Mouse (Mus musculus) hindbrain, embryonic 13.5 days (tissue): Measurements from ENCODE around the gene Smo. TPM values are rescaled to one million over a fixed set of nuclear protein-coding genes. Genes with fewer than 3 reads are reported as not detected.

Experiments
- ATAC-seq: fragments of 200-750 bp; cut with Nextera tagmentation; 2 replicates; pipeline ENCODE4 v1.8.0; 2017; ENCODE audit warnings: moderate TSS enrichment; ENCODE audit not compliant: low FRiP score
- H3K27ac ChIP-seq: fragments of 300-500 bp; sonication (generic); 2 replicates; pipeline ENCODE4 v1.5.1; 2015; ENCODE audit warnings: inconsistent platforms, mild to moderate bottlenecking, moderate library complexity
- H3K27me3 ChIP-seq: fragments of 300-500 bp; sonication (generic); 2 replicates; pipeline ENCODE4 v1.6.1; 2015; ENCODE audit warnings: mild to moderate bottlenecking, inconsistent platforms
- H3K36me3 ChIP-seq: fragments of 300-500 bp; sonication (generic); 2 replicates; pipeline ENCODE4 v1.6.1; 2015; ENCODE audit warnings: mild to moderate bottlenecking, inconsistent platforms
- H3K4me1 ChIP-seq: fragments of 300-500 bp; sonication (generic); replicated peaks from 2 replicates; pipeline ENCODE4 v1.6.1; 2015; ENCODE audit warnings: inconsistent platforms
- H3K4me2 ChIP-seq: fragments of 300-500 bp; sonication (generic); 2 replicates; pipeline ENCODE4 v1.6.1; 2015; ENCODE audit warnings: inconsistent platforms, mild to moderate bottlenecking, moderate library complexity
- H3K4me3 ChIP-seq: fragments of 300-500 bp; sonication (generic); 2 replicates; pipeline ENCODE4 v1.5.1; 2015; ENCODE audit warnings: mild to moderate bottlenecking, inconsistent platforms
- H3K9ac ChIP-seq: fragments of 300-500 bp; sonication (generic); 2 replicates; pipeline ENCODE4 v1.6.1; 2015; ENCODE audit warnings: mild to moderate bottlenecking, inconsistent platforms
- H3K9me3 ChIP-seq: fragments of 300-500 bp; sonication (generic); 2 replicates; pipeline ENCODE4 v1.6.1; 2016; ENCODE audit warnings: inconsistent platforms
- WGBS: fragments of 180-500 bp; shearing (Covaris S2); methylation state at CpG from one replicate; pipeline ENCODE4 v1.1.7; 2015; 5-methylcytosine and 5-hydroxymethylcytosine counted together
- polyA plus RNA-seq: library from polyadenylated mRNA; unstranded; fragments of >200 nt; fragmentation: Nextera tagmentation; extraction: Ambion mirVana; gene quantifications from 2 replicates; pipeline ENCODE4 v1.2.1, GENCODE M21; 2015

Smo gene
- polyA plus RNA-seq, 1 experiment from 2014 or later: 16.2 TPM

DNA sequence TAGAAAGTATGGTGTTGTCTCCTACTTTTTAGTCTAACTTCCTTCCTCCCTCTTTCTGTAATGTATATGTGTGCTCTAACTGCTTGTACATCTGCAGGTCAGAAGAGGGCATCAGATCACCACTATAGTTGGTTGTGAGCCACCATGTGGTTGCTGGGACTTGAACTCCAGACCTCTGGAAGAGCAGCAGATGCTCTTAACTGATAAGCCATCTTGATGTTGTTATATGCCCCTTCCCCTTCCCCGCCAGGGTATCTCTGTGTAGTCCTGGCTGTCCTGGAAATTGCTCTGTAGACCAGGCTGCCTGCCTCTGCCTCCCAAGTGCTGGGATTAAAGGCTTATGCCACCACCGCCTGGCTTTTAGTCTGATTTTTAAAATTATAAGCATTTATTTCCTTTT is 31.6 kb downstream of the Smo start:
- Histone ChIP-seq H3K27me3 (no peaks in the 10 kb centered on the region), H3K4me1 (peaks cover 17% of the 10 kb centered on the region), H3K9ac (no peak overlapping the region), H3K4me3 (no peak overlapping the region), H3K36me3 (no peaks in the 10 kb centered on the region), H3K27ac (no peak overlapping the region), H3K4me2 (no peak overlapping the region), H3K9me3 (no peaks in the 10 kb centered on the region)
- no peak for ATAC-seq
- WGBS: 95% methylated on average over 2 of the region's 2 CpGs

DNA sequence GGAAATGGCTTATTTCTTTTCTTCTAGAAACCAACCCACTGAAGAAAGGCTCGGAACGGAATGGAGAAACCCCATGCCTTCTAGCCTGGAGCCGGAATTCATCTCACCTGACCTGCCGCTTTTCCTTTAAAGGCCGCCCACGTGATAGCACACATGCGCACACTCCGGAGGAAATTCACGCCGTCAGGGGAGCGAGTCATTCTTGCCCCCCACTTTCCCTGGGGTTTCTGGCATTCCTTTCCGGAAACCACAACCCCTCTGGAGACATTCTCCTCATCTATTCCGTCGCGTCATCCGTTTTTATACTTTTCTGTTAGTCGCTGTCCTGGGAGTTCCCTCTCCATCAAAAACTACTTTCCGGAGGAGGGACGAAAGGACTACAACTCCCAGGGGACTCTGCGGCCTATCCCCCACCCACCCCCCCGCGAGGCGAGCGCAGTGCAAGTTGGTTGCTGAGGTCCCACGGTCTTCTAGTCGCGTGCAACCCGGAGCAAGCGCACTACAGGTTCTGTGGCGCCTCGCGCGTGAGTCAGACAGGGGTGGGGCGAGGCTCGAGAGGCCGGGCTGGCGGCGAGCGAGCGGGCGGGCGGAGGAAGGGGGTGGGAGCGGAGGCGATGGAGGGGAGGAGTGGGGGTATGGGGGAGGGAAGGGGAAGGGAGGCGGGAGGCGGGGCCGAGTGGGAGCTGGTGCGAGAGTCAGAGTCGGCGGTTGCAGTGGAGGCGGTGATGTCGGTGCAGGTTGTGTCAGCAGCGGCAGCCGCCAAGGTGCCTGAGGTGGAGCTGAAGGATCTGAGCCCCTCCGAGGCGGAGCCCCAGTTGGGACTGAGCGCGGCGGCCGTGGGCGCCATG is 32.7 kb downstream of the Smo start, which contains the start of gene Ahcyl2:
Ahcyl2 (plus strand) TSS at position 199 of the 848 bp plus-strand sequence.
- peak; percentile 98 for ATAC-seq
- Histone ChIP-seq H3K36me3 (no peaks in the 10 kb centered on the region), H3K9me3 (no peaks in the 10 kb centered on the region), H3K4me2 (peak within 1 kb of the TSS; percentile 61), H3K27me3 (no peaks in the 10 kb centered on the region), H3K9ac (peak within 1 kb of the TSS; percentile 78), H3K4me1 (peaks cover 17% of the 10 kb centered on the region), H3K4me3 (peak within 1 kb of the TSS; percentile 63), H3K27ac (peak within 1 kb of the TSS; percentile 89)
- under 1% methylated on average over 58 of the region's 61 CpGs for WGBS

DNA sequence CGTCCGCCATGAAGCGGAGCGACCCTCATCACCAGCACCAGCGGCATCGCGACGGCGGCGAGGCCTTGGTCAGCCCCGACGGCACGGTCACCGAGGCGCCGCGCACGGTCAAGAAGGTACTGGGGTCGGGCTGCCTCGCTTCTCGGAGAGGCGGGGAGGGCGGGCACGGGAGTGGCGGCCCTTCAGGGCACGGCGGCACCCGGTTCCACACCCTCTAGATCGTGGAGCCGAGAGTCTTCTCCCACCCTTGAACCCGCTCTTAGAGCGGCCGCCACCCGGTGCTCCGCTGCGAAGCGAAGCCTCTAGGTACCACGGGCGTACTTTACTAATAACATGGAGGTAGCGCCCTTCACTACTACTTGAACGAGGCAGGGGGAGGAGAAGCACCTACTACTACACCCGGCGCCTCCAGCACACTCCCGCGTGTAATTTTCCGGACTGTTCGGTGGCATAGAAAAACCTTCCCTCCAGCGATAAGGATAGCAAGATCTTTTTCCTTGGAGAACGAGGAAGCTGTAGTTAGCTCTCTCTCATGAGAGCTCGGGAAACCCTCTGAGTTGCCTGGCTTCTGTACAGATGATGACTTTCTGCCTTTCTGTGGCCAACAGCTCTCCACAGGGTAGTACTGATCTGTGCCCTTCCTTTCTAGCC is 33.6 kb downstream of the Smo start:
- no peak; the same call in none of the 2 replicates for ATAC-seq
- no peaks in the 10 kb centered on the region for H3K27me3 ChIP-seq
- under 1% methylated on average over 39 of the region's 50 CpGs for WGBS
- peak overlapping the region; percentile 78 for H3K9ac ChIP-seq
- H3K9me3 ChIP-seq: no peaks in the 10 kb centered on the region
- peak overlapping the region; percentile 89 for H3K27ac ChIP-seq
- peaks cover 17% of the 10 kb centered on the region for H3K4me1 ChIP-seq
- peak overlapping the region; percentile 61 for H3K4me2 ChIP-seq
- H3K4me3 ChIP-seq: peak overlapping the region; percentile 63
- no peaks in the 10 kb centered on the region for H3K36me3 ChIP-seq

DNA sequence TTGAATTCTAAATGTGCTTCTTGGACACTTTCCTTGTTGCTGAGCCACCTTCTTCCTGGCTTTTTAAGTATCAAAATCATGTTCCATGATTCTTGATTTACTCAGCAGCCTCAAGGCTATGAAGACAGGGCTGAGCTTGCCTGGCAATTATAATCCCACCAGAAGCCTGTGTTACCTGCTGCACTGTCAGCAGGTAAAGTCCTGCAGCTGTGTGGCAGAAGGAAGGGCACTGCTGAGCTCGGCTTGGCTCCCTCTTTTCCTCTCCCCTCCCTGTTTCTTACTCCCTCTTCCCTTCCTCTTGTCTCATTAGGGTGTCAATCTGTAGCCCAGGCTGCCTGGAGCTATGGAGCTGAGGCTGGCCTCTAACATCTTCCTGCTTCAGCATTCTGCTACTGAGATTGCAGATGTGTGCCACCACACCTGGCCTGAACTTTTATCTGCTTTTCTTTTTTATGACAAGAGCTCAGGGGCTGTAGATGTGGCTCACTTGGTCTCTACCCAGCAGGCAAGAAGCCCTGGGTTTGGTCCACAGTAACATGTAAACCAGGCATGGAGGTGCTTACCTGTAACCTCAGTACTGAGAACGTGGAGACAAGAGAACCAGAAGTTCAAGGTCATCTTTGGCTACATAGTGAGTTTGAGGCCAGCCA is 35.5 kb downstream of the Smo start:
- ATAC-seq: no peak
- no peaks in the 10 kb centered on the region for H3K9me3 ChIP-seq
- WGBS: 59% methylated on average over 2 of the region's 2 CpGs
- H3K27ac ChIP-seq: no peak overlapping the region
- H3K36me3 ChIP-seq: no peaks in the 10 kb centered on the region
- H3K27me3 ChIP-seq: no peaks in the 10 kb centered on the region
- H3K4me2 ChIP-seq: 0 out of 2 replicates have a peak overlapping the region, but pooled peaks have one; percentile 10
- H3K4me1 ChIP-seq: peaks cover 20% of the 10 kb centered on the region
- H3K4me3 ChIP-seq: no peak overlapping the region
- no peak overlapping the region for H3K9ac ChIP-seq

DNA sequence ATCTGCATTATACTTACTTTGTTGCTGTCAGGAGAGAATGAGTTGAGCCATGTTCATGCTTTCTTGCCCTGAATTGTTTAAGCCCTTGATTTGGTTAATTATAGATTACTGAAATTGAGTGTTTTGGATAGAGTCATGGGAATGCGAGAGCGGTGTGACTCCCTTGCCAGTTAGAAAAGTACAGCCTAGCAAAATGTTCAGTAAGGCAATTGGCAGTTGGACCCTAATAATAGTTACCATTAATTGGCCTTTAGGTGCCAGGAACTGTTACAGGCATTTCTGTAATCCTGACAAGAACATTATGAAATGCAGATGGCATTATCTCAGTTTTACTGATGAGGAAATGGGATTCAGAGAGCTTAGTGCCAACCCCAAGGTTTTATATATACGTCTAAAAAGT is 36.9 kb downstream of the Smo start:
- Histone ChIP-seq H3K36me3 (no peaks in the 10 kb centered on the region), H3K9me3 (no peaks in the 10 kb centered on the region), H3K27me3 (no peaks in the 10 kb centered on the region), H3K4me2 (no peak overlapping the region), H3K27ac (no peak overlapping the region), H3K4me3 (no peak overlapping the region), H3K9ac (no peak overlapping the region), H3K4me1 (peaks cover 21% of the 10 kb centered on the region)
- WGBS: 96% methylated on average over 3 of the region's 3 CpGs
- ATAC-seq: no peak

DNA sequence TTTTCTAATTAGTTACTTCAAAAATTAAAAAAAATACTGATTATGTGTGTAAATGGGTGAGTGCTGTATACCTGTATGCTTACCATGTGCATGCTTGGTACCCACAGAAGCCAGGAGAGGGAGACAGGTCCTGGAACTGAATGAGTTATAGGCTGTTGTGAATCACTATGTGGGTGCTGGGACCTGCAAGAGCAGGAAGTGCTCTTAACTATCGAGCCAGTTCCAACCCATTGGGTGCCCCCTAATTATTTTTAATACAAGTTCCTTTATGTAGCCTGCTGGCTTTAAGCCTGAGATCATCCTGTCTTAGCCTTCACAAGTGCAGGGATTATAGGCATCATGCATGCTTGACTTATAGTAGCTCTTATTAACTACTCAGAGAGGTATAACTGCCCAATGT is 38.9 kb downstream of the Smo start:
- H3K27ac ChIP-seq: no peak overlapping the region
- H3K4me1 ChIP-seq: peaks cover 20% of the 10 kb centered on the region
- H3K9ac ChIP-seq: no peak overlapping the region
- H3K4me3 ChIP-seq: no peak overlapping the region
- WGBS: 79% methylated on average over 1 of the region's 1 CpGs
- no peaks in the 10 kb centered on the region for H3K9me3 ChIP-seq
- ATAC-seq: no peak
- H3K4me2 ChIP-seq: no peak overlapping the region
- H3K27me3 ChIP-seq: no peaks in the 10 kb centered on the region
- H3K36me3 ChIP-seq: no peaks in the 10 kb centered on the region

DNA sequence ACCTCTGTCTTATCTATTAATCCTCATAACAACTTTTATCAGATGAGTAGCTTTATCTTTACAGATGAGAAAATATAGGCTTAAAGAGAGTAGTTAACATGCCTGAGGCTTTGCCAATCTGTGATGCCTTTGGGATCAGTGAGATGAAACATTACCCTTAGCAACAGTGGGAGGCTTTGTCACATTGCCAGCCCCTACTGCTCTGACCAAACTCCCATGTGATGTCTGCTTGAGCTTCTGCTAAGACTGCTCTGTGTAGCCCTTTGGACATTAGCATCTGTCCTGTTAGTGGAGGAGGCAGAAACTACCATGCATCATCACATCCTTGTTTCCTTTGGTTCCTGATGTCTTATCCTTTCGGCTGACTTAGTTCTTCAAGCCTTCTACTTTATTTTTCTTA is 40.3 kb downstream of the Smo start:
- no peak overlapping the region for H3K4me2 ChIP-seq
- no peaks in the 10 kb centered on the region for H3K9me3 ChIP-seq
- no peak overlapping the region for H3K27ac ChIP-seq
- H3K4me3 ChIP-seq: no peak overlapping the region
- H3K27me3 ChIP-seq: no peaks in the 10 kb centered on the region
- no peak overlapping the region for H3K9ac ChIP-seq
- peaks cover 10% of the 10 kb centered on the region for H3K4me1 ChIP-seq
- H3K36me3 ChIP-seq: no peaks in the 10 kb centered on the region
- 87% methylated on average over 1 of the region's 1 CpGs for WGBS
- ATAC-seq: no peak

DNA sequence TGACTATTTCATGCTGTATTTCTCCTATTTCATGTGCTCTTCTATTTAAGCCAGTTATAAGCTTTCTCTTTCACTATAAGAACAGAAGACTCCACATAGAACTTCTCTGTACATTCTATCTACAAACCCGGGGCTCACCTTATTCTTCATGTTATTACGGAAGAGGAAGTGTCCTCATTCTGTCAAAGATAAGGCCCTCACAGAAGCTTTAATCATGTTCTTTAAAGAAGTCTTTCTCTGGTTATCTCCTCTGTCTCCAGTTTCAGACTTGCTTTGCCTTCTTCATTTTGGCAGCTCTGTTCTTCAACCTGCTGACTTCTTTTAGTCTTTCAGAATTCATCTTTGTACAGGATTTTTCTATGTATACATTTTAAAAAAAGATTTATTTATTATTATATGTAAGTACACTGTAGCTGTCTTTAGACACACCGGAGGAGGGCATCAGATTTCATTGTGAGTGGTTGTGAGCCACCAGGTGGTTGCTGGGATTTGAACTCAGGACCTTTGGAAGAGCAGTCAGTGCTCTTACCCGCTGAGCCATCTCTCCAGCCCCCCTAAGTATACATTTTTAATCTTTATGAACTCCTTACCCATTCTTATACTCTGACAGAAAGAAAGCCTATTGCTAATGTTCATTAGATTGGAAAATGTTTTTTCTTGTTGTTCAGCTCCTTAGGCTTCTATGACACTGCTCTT is 41.4 kb downstream of the Smo start:
- no peak for ATAC-seq
- Histone ChIP-seq H3K27ac (no peak overlapping the region), H3K9ac (no peak overlapping the region), H3K9me3 (no peaks in the 10 kb centered on the region), H3K4me2 (no peak overlapping the region), H3K4me1 (peaks cover 4% of the 10 kb centered on the region), H3K36me3 (no peaks in the 10 kb centered on the region), H3K27me3 (no peaks in the 10 kb centered on the region), H3K4me3 (no peak overlapping the region)
- 84% methylated on average over 4 of the region's 4 CpGs for WGBS

DNA sequence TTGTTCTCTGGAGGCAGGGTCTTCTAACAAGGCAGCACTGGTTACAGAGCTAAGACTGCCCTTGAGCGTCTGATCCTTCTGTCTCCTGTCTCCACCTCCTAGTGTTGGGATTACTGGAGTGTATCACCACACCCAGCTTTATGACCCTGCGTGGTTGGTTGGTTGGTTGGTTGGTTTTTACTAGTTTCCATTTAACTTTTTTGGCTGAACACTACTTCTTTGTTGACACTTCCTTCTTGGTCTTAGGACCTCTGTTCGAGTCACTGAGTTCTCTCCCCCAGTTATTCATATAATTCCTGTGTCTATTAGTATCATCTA is 41.9 kb downstream of the Smo start:
- Histone ChIP-seq H3K27me3 (no peaks in the 10 kb centered on the region), H3K4me2 (no peak overlapping the region), H3K36me3 (no peaks in the 10 kb centered on the region), H3K9ac (no peak overlapping the region), H3K27ac (no peak overlapping the region), H3K4me1 (peaks cover 4% of the 10 kb centered on the region), H3K4me3 (no peak overlapping the region), H3K9me3 (no peaks in the 10 kb centered on the region)
- ATAC-seq: no peak
- WGBS: 83% methylated on average over 3 of the region's 3 CpGs

DNA sequence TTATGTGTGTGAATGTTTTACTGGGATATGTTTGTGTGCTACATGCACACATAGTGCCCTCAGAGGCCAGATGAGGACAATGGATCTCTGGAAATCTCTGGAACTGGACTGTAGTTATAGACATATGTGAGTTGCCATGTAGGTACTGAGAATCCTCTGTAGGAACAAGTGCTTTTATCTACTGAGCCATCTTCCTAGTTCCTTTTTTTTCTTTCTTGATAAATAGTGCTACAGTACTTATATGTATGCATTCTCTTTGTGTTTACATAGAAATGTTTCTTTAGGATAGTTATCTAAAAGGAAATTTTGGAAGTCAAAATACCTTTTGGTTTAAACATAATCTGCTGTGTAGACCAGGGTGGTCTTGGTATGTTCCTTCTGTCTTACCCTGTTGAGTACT is 44.8 kb downstream of the Smo start:
- H3K4me1 ChIP-seq: peaks cover 4% of the 10 kb centered on the region
- H3K4me2 ChIP-seq: no peak overlapping the region
- no peaks in the 10 kb centered on the region for H3K36me3 ChIP-seq
- H3K9ac ChIP-seq: no peak overlapping the region
- no peak for ATAC-seq
- H3K9me3 ChIP-seq: no peaks in the 10 kb centered on the region
- H3K27ac ChIP-seq: no peak overlapping the region
- H3K27me3 ChIP-seq: no peaks in the 10 kb centered on the region
- H3K4me3 ChIP-seq: no peak overlapping the region

DNA sequence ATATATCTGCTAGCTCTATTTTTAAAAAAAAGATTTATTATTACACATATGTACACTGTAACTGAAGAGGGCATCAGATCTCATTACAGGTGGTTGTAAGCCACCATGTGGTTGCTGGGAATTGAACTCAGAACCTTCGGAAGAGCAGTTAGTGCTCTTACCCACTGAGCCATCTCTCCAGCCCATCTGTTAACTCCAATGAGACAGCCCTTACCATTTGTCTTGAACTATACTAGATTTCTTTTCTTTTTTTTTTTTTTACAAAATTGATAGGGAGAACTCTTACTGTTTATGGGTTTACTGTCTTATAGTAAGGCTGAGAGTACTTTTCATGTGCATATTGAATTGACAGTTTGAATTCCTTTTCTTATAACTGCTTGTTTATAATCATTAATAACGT is 45.3 kb downstream of the Smo start:
- Histone ChIP-seq H3K9ac (no peak overlapping the region), H3K9me3 (no peaks in the 10 kb centered on the region), H3K27me3 (no peaks in the 10 kb centered on the region), H3K4me3 (no peak overlapping the region), H3K4me1 (peaks cover 3% of the 10 kb centered on the region), H3K36me3 (no peaks in the 10 kb centered on the region), H3K4me2 (no peak overlapping the region), H3K27ac (no peak overlapping the region)
- ATAC-seq: no peak
- 98% methylated on average over 2 of the region's 2 CpGs for WGBS

DNA sequence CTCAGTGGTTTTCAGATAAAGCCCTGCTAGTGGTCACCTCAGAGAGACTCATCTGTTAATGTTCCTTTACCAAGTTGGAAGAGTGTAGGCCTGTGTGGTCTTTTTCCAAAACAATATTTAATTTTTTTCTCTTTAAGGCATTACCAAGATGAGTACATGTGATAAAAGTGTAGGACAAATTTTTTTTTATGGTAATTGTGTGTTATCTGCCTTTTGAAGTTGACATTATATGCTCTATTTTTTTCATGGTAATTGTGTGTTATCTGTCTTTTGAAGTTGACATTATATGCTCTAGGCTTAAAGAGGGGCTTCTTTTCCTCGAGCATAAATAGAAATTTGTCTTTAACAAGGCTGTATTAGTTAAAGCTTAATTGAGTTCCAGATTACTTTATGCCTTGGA is 46.9 kb downstream of the Smo start:
- H3K9me3 ChIP-seq: no peaks in the 10 kb centered on the region
- H3K27me3 ChIP-seq: no peaks in the 10 kb centered on the region
- no peaks in the 10 kb centered on the region for H3K36me3 ChIP-seq
- no peaks in the 10 kb centered on the region for H3K4me1 ChIP-seq
- H3K4me3 ChIP-seq: no peak overlapping the region
- no peak overlapping the region for H3K4me2 ChIP-seq
- ATAC-seq: no peak
- H3K9ac ChIP-seq: no peak overlapping the region
- no peak overlapping the region for H3K27ac ChIP-seq
- WGBS: 79% methylated on average over 1 of the region's 1 CpGs
